Mouse (Mus musculus) heart, embryonic 12.5 days (tissue): ENCODE results near the gene Camkk2. TPM values are rescaled to one million over a fixed set of nuclear protein-coding genes. Genes with fewer than 3 reads are reported as not detected.

Experiments
- ATAC-seq: fragments of 200-750 bp; cut with Nextera tagmentation; 2 replicates; pipeline ENCODE4 v1.8.0; 2017; ENCODE audit warnings: moderate TSS enrichment, moderate library complexity; ENCODE audit not compliant: insufficient number of reproducible peaks, low FRiP score
- H3K27ac ChIP-seq: fragments of 300-500 bp; sonication (generic); 2 replicates; pipeline ENCODE4 v1.5.1; 2016; ENCODE audit warnings: mild to moderate bottlenecking, moderate library complexity; ENCODE audit not compliant: poor library complexity, severe bottlenecking
- H3K27me3 ChIP-seq: fragments of 300-500 bp; sonication (generic); replicated peaks from 2 replicates; pipeline ENCODE4 v1.6.1; 2016; ENCODE audit warnings: mild to moderate bottlenecking, moderate library complexity
- H3K36me3 ChIP-seq: fragments of 300-500 bp; sonication (generic); 2 replicates; pipeline ENCODE4 v1.6.1; 2016; ENCODE audit warnings: mild to moderate bottlenecking, moderate library complexity
- H3K4me1 ChIP-seq: fragments of 300-500 bp; sonication (generic); replicated peaks from 2 replicates; pipeline ENCODE4 v1.6.1; 2016; ENCODE audit warnings: mild to moderate bottlenecking
- H3K4me2 ChIP-seq: fragments of 300-500 bp; sonication (generic); 2 replicates; pipeline ENCODE4 v1.6.1; 2016; ENCODE audit warnings: mild to moderate bottlenecking, moderate library complexity
- H3K4me3 ChIP-seq: fragments of 300-500 bp; sonication (generic); 2 replicates; pipeline ENCODE4 v1.5.1; 2016; ENCODE audit warnings: mild to moderate bottlenecking
- H3K9ac ChIP-seq: fragments of 300-500 bp; sonication (generic); 2 replicates; pipeline ENCODE4 v1.6.1; 2016; ENCODE audit warnings: mild to moderate bottlenecking, moderate library complexity
- H3K9me3 ChIP-seq: fragments of 300-500 bp; sonication (generic); replicated peaks from 2 replicates; pipeline ENCODE4 v1.6.1; 2016; ENCODE audit warnings: mild to moderate bottlenecking, moderate library complexity
- WGBS: fragments of 180-500 bp; shearing (Covaris S2); methylation state at CpG from one replicate; pipeline ENCODE4 v1.1.7; 2016; 5-methylcytosine and 5-hydroxymethylcytosine counted together
- polyA plus RNA-seq: library from polyadenylated mRNA; unstranded; fragments of >200 nt; fragmentation: Nextera tagmentation; extraction: Ambion mirVana; gene quantifications from 2 replicates; pipeline ENCODE4 v1.2.1, GENCODE M21; 2016

Camkk2 gene
- polyA plus RNA-seq, 1 experiment from 2014 or later, result 19.4 TPM

GRCm38 (mm10) chr5:122780791-122781432 lies 1.7 kb upstream of the Camkk2 start:
- whole genome bisulfite sequencing, result 83% methylated on average over 19 of the region's 19 CpGs
- peaks cover 8% of the 10 kb centered on the region for H3K4me1 ChIP-seq
- no peak overlapping the region for H3K27ac ChIP-seq
- H3K4me2 ChIP-seq, result no peak overlapping the region
- H3K27me3 ChIP-seq, result no peaks in the 10 kb centered on the region
- ATAC-seq, result no peak
- peaks cover under 1% of the 10 kb centered on the region; the same call in 1 of the 2 replicates for H3K36me3 ChIP-seq
- H3K9me3 ChIP-seq, result no peaks in the 10 kb centered on the region
- no peak overlapping the region for H3K4me3 ChIP-seq
- H3K9ac ChIP-seq, result no peak overlapping the region

DNA sequence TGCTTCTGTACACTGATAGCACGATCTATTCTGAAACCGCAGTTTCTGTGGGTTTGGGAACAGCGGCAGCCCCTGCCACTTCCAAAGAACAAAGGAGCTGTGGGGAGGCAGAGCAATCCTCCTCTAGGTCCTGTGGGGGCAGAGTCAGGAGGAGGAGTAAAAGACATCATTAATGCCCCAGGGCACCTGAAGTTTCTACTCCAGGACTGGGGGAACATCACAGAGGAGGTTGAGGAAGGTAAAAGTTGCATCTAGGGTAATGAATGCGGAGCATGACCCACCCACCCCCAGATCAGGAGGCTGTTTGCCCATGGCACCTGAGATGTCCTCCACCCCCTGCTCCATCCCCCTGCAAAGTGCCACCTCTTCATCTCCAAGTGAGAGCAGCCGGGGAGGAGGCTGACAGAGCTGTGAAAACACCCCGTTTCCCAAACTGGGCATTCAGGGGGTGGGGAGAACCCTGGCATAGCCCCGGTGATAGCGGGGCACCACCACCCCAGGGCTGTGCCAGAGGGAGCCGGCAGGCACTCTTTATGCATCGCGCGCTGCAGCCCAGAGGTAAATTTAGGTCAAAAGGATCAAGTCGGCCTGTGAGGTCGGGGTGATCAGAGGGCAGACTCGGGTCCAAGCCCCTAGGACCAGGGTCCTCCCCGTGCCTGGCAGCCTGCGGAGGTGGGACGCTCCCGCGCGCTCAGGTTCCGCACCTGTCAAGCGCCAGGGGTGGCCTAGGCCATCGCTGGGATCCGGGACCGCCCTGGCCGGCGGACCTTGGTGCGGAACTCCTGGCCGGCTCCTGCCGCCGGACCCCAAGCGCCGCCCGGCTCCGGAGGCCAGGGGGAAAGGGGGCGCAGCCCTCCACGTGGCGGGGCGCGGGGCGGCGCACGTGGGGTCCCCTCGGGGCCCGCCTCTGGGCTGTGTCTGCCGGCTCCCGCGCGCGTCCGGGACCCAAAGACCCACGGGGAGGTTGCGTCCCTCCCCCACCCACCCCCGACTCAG lies 680 bp downstream of the Camkk2 start:
- Histone ChIP-seq H3K9ac (peak overlapping the region; percentile 90), H3K9me3 (no peaks in the 10 kb centered on the region), H3K36me3 (no peaks in the 10 kb centered on the region), H3K4me1 (peaks cover 19% of the 10 kb centered on the region), H3K27ac (no peak overlapping the region), H3K4me2 (peak overlapping the region; percentile 98), H3K27me3 (no peaks in the 10 kb centered on the region), H3K4me3 (peak overlapping the region; percentile 85)
- peak; percentile 56 for ATAC-seq
- WGBS, result 4% methylated on average over 38 of the region's 55 CpGs

DNA sequence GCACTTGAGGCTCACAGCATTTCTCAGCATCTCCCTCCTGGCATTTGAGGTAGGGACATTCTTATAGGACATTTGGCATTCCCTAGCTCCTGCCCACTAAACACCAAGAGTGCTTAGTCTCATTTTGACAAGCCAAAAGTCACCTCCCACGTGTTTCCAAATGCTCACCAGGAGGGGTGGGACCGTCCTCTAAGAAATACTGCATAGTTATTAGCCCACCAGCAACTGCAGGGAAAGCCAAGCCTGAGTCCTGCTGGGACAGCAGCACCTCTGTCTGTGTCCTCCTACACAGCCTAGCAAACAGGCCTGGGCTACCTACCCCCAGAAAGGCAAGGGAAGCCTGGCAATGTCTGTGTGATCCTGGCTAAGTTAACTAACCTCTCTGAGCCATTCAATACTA lies 1.9 kb downstream of the Camkk2 start:
- H3K27me3 ChIP-seq, result no peaks in the 10 kb centered on the region
- no peak overlapping the region for H3K27ac ChIP-seq
- H3K36me3 ChIP-seq, result 0 out of 2 replicates have a peak, but pooled peaks cover 3% of the 10 kb centered on the region
- no peak for ATAC-seq
- no peak overlapping the region for H3K4me3 ChIP-seq
- no peak overlapping the region for H3K9ac ChIP-seq
- H3K9me3 ChIP-seq, result no peaks in the 10 kb centered on the region
- H3K4me1 ChIP-seq, result peaks cover 19% of the 10 kb centered on the region
- H3K4me2 ChIP-seq, result no peak overlapping the region
- 51% methylated on average over 2 of the region's 2 CpGs for WGBS

DNA sequence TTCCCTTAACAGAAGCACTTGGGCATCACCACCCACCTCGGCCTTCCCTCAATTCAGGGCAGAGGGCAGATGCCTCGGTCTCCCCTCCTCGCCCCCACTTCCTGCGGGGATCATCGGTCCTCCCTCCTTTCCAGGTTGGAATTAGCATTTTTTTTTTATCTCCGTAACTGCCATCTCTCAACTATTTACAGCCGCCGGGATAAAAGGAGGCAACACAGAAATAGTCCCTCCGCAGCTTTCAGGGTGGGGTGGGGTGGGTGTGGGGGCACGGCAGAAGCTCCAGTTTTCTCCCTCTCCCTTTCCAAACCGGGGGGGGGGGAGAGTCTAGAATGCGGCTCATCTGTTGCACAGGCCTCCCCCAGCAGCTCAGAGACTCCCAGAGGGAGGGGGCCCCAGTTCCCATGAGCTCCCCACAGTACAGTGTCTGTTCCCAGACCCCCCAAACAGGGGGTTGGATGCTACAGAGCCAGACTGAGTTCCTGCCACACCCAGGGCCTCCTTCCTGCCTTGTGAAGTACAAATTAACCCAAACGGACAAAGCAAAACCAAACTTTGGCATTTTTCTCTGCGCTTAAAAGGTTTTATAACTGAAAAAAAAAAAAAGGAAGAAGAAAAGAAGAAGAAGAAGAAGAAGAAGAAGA lies 3.4 kb downstream of the Camkk2 start:
- 63% methylated on average over 14 of the region's 14 CpGs for WGBS
- Histone ChIP-seq H3K27ac (no peak overlapping the region), H3K27me3 (no peaks in the 10 kb centered on the region), H3K36me3 (0 out of 2 replicates have a peak, but pooled peaks cover 3% of the 10 kb centered on the region), H3K9me3 (no peaks in the 10 kb centered on the region), H3K4me2 (peak overlapping the region; percentile 30; the same call in 1 of the 2 replicates), H3K9ac (no peak overlapping the region), H3K4me3 (no peak overlapping the region), H3K4me1 (peaks cover 22% of the 10 kb centered on the region)
- ATAC-seq, result no peak

DNA sequence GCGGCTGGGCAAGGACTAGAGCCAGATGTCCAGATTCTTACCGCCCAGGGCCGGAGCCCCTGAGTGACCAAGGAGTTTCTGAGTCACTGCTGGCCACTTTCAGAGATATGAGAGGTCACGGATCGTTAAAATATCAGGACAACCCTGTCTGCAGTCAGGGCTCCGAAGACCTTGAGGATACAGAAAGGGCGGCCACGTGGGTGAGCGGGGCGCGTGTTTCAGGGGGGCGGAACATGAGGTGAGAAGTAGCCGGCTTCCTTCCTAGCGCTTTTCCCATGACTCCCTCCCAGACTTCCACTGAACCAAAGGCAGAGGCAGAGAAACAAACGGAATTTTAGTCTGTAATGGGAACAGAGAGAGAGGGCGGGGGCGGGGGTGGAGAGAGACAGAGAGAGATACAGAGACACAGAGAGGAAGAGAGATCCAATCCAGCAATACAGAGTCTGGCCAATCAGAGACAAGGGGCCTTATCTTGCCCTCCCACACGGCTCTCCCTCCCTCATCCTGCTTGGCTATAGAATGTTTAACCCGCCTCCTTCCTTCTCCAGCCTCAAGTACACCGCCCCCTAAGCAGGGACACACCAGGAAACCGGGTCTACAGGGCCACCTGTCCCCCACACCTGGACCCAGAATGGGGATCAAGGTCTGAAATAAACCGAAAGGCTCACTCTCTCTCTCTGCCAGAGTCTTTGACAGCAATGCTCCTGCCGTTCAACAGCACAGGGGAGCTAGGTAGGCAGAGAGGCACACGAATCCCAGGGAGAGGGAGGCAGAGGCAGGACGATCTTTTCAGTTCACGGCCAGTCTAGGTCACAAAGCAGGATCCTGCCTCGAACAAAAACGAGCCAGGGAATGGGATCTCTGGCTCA lies 4.2 kb downstream of the Camkk2 start:
- Histone ChIP-seq H3K4me3 (no peak overlapping the region; the same call in 1 of the 2 replicates), H3K27me3 (no peaks in the 10 kb centered on the region), H3K9me3 (no peaks in the 10 kb centered on the region), H3K9ac (no peak overlapping the region), H3K4me1 (peaks cover 27% of the 10 kb centered on the region), H3K36me3 (0 out of 2 replicates have a peak, but pooled peaks cover 3% of the 10 kb centered on the region), H3K27ac (no peak overlapping the region), H3K4me2 (peak overlapping the region; percentile 30; the same call in 1 of the 2 replicates)
- peak; percentile 73 for ATAC-seq
- WGBS, result 54% methylated on average over 28 of the region's 28 CpGs

DNA sequence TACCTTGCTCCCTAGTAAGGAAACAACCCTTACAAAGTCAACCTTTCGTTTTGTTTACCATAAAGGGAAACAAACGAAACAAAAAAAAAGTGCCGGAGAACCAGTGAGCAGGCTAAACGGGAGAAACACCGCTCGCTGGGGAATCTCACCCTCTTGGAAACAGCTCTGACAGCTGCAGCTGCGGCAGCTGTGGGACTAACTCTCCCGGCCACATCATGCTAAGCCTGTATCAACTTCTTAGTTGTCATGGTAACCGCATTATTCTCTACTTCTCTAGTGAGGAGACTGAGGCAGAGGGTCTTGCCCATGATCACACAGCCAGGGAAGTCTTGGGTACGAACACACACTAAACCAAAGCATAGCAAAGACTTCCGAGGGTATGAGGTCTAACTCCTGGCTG lies 5.5 kb downstream of the Camkk2 start:
- Histone ChIP-seq H3K4me1 (peaks cover 27% of the 10 kb centered on the region), H3K9ac (no peak overlapping the region), H3K36me3 (0 out of 2 replicates have a peak, but pooled peaks cover 3% of the 10 kb centered on the region), H3K4me3 (no peak overlapping the region), H3K27ac (no peak overlapping the region), H3K27me3 (no peaks in the 10 kb centered on the region), H3K4me2 (no peak overlapping the region), H3K9me3 (no peaks in the 10 kb centered on the region)
- no peak for ATAC-seq
- WGBS, result 87% methylated on average over 11 of the region's 11 CpGs

DNA sequence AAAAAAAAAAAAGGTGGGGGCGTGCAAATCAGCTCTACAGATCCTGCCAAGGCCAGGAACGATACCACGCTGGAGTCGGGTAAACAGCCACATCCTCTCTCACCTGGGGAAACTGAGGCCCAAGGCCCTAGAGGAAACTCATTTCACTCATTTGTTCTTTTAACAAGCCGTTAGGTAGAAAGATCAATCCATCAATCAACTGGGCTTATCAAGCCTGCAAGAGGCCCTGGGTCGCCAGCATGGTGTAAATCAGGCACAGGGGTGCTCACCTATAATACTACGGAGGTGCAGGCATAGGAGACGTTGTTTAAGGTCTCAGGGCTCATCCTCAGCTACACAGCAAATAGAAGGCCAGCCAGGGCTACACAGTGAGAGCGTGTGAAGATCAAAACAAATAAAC lies 7.8 kb downstream of the Camkk2 start:
- Histone ChIP-seq H3K27ac (no peak overlapping the region), H3K9ac (no peak overlapping the region), H3K9me3 (no peaks in the 10 kb centered on the region), H3K4me3 (no peak overlapping the region), H3K4me1 (peaks cover 19% of the 10 kb centered on the region; the same call in 1 of the 2 replicates), H3K36me3 (0 out of 2 replicates have a peak, but pooled peaks cover 6% of the 10 kb centered on the region), H3K27me3 (no peaks in the 10 kb centered on the region), H3K4me2 (no peak overlapping the region)
- no peak for ATAC-seq
- WGBS, result 81% methylated on average over 9 of the region's 9 CpGs

DNA sequence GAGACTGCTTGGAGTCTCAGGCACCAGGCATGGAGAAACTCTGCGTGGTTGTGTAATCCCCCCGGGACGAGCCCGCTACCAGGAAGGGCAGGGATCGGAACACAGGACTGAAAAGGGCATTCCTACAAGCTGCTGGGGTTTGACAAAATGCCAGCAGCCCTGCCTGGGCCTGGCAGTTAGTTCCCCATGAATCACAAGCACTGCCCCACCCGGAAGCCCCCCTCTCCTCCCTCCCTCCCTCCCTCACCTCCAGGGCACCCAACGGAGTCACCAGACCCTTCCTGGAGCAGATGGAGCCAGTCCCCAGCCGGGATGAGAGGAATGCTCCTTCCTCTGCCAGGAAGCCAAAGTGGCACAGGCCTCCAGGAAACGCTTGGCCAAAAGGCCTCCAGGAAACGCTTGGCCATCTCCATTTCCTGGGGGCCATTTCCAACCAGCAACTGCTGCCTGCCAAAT lies 8.4 kb downstream of the Camkk2 start:
- Histone ChIP-seq H3K9me3 (no peaks in the 10 kb centered on the region), H3K4me3 (no peak overlapping the region), H3K27ac (peak overlapping the region; percentile 77), H3K4me1 (peaks cover 19% of the 10 kb centered on the region; the same call in 1 of the 2 replicates), H3K36me3 (0 out of 2 replicates have a peak, but pooled peaks cover 6% of the 10 kb centered on the region), H3K27me3 (no peaks in the 10 kb centered on the region), H3K4me2 (peak overlapping the region; percentile 1; the same call in 1 of the 2 replicates), H3K9ac (no peak overlapping the region)
- WGBS, result 50% methylated on average over 10 of the region's 10 CpGs
- 0 out of 2 replicates have a peak, but pooled peaks have one; percentile 44 for ATAC-seq

DNA sequence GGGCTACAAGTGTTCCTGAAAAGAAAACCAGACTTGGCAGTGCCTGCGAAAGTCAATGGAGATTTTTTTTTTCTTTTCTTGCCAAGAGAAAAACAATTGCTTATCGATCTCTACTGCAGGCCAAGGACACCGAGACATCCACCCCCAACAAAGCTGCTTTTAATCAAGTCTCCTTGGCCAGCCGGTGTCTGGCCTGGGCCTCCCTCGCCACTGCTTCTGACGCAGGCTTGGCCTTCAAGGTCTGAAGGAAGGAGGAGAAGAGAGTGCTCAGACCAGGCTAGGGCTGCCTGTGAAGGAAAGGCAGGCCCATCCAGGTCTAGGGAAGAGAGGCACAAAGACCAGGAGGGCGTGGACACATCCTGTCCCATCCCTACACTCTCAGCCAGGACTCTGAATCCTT lies 8.9 kb downstream of the Camkk2 start:
- WGBS, result 58% methylated on average over 7 of the region's 7 CpGs
- Histone ChIP-seq H3K27ac (peak overlapping the region; percentile 77), H3K36me3 (0 out of 2 replicates have a peak, but pooled peaks cover 6% of the 10 kb centered on the region), H3K4me3 (no peak overlapping the region), H3K4me1 (peaks cover 16% of the 10 kb centered on the region; the same call in 1 of the 2 replicates), H3K27me3 (no peaks in the 10 kb centered on the region), H3K4me2 (peak overlapping the region; percentile 1; the same call in 1 of the 2 replicates), H3K9me3 (no peaks in the 10 kb centered on the region), H3K9ac (peak overlapping the region; percentile 46; the same call in 1 of the 2 replicates)
- ATAC-seq, result 0 out of 2 replicates have a peak, but pooled peaks have one; percentile 12

- no peaks in the 10 kb centered on the region for H3K27me3 ChIP-seq
- 76% methylated on average over 15 of the region's 15 CpGs for WGBS
- no peaks in the 10 kb centered on the region for H3K9me3 ChIP-seq
- peaks cover 9% of the 10 kb centered on the region for H3K4me1 ChIP-seq
- no peak for ATAC-seq
- no peak overlapping the region for H3K4me2 ChIP-seq
- no peak overlapping the region for H3K4me3 ChIP-seq
- no peak overlapping the region for H3K27ac ChIP-seq
- H3K9ac ChIP-seq, result no peak overlapping the region
- H3K36me3 ChIP-seq, result 0 out of 2 replicates have a peak, but pooled peaks cover 6% of the 10 kb centered on the region
Measured at GRCm38 (mm10) chr5:122769101-122769568, 10.1 kb downstream of the Camkk2 start.
